Mouse (Mus musculus): ENCODE measurements around the gene Gm16405. TPM values are rescaled to one million over a fixed set of nuclear protein-coding genes. Genes with fewer than 3 reads are reported as not detected.
"Not testable (repeated sequence)": the region's sequence is repeated elsewhere in the genome, so short reads cannot be mapped to it uniquely, and the experiment has no call there.

Gene Gm16405
- not detected in 2 replicates for polyA plus RNA-seq (2015; fragmentation: Nextera tagmentation; extraction: Ambion mirVana)

GRCm38 (mm10) chrX:54530908-54531307 is at the start of gene Gm16405:
Gm16405 (plus strand) TSS chrX:54531208.
- no CpG with 5 or more reads among the region's 7 CpGs for WGBS
- ATAC-seq (replicated peaks; ENCODE audit: extremely low read depth, insufficient read depth, low FRiP score); H3K27me3 ChIP-seq (ENCODE audit: control insufficient read depth, insufficient read depth, low read length): not testable (repeated sequence)

More at GRCm38 (mm10) chrX:54530908-54531307, at the start of gene Gm16405:
- not testable (repeated sequence) for H3K4me1 ChIP-seq (ENCODE audit: control insufficient read depth, insufficient read depth, low read length); H3K4me2 ChIP-seq (ENCODE audit: low read depth, low read length); H3K27ac ChIP-seq (ENCODE audit: low read length); H3K4me3 ChIP-seq (ENCODE audit: low read length); H3K9ac ChIP-seq (ENCODE audit: low read length); H3K36me3 ChIP-seq (ENCODE audit: control insufficient read depth, insufficient read depth); H3K9me3 ChIP-seq (replicated peaks; ENCODE audit: control insufficient read depth, low read length)

Other genes with a start within 250 kb of the Gm16405 start
- gene Gm16430, start 91.0 kb downstream of the Gm16405 start, polyA plus RNA-seq (2015; fragmentation: Nextera tagmentation; extraction: Ambion mirVana): not detected in 2 replicates

All from heart, embryonic 16.5 days (tissue).